Mouse (Mus musculus): ENCODE results near the gene Tdrd9. TPM values are rescaled to one million over a fixed set of nuclear protein-coding genes. Genes with fewer than 3 reads are reported as not detected.
"Not testable (repeated sequence)": the region's sequence is repeated elsewhere in the genome, so short reads cannot be mapped to it uniquely, and the experiment has no call there.

Gene Tdrd9
- total RNA-seq (2022) = under 1 TPM in 2 of 4 experiments, not detected in 2; 0.09 to 0.31 TPM

- no peak for DNase-seq
Measured at GRCm38 (mm10) chr12:111971231-111971686, at the start of gene Tdrd9. Tdrd9 (plus strand) TSS chr12:111971559.

GRCm38 (mm10) chr12:111923117-111923516, 48.2 kb upstream of the Tdrd9 start:
- no peak for DNase-seq

GRCm38 (mm10) chr12:111927338-111927737, 44.0 kb upstream of the Tdrd9 start:
- DNase-seq = no peak

- no peak for DNase-seq
Measured at GRCm38 (mm10) chr12:111928411-111928966, 42.9 kb upstream of the Tdrd9 start.

GRCm38 (mm10) chr12:111931411-111932025, 39.8 kb upstream of the Tdrd9 start:
- DNase-seq = no peak

GRCm38 (mm10) chr12:111932513-111932912, 38.8 kb upstream of the Tdrd9 start:
- DNase-seq = no peak

- DNase-seq = peak; percentile 64
Measured at GRCm38 (mm10) chr12:111933032-111933704, 38.2 kb upstream of the Tdrd9 start.

GRCm38 (mm10) chr12:111933971-111934370, 37.4 kb upstream of the Tdrd9 start:
- DNase-seq = no peak

- DNase-seq = no peak
Measured at GRCm38 (mm10) chr12:111936706-111937550, 34.4 kb upstream of the Tdrd9 start.

- DNase-seq = no peak
Measured at GRCm38 (mm10) chr12:111938623-111939177, 32.7 kb upstream of the Tdrd9 start.

- DNase-seq = no peak
Measured at GRCm38 (mm10) chr12:111943421-111944064, 27.8 kb upstream of the Tdrd9 start.

GRCm38 (mm10) chr12:111944065-111944987, 27.0 kb upstream of the Tdrd9 start:
- DNase-seq = not testable (repeated sequence)

- DNase-seq = no peak
Measured at GRCm38 (mm10) chr12:111945115-111945514, 26.2 kb upstream of the Tdrd9 start.

- not testable (repeated sequence) for DNase-seq
Measured at GRCm38 (mm10) chr12:111945765-111946655, 25.3 kb upstream of the Tdrd9 start.

- peak; percentile 53 for DNase-seq
Measured at GRCm38 (mm10) chr12:111946716-111947115, 24.6 kb upstream of the Tdrd9 start.

- no peak for DNase-seq
Measured at GRCm38 (mm10) chr12:111950486-111950885, 20.9 kb upstream of the Tdrd9 start.

- DNase-seq = no peak
Measured at GRCm38 (mm10) chr12:111951701-111952100, 19.7 kb upstream of the Tdrd9 start.

- no peak for DNase-seq
Measured at GRCm38 (mm10) chr12:111956173-111956572, 15.2 kb upstream of the Tdrd9 start.

- DNase-seq = peak; percentile 58
Measured at GRCm38 (mm10) chr12:111958101-111958865, 13.1 kb upstream of the Tdrd9 start.
